Mouse (Mus musculus) G1E (cell line): ENCODE results near the gene Myh3. TPM values are rescaled to one million over a fixed set of nuclear protein-coding genes. Genes with fewer than 3 reads are reported as not detected.
A peak's percentile ranks its signal among the peaks of the same experiment; 100 is the strongest.

Experiments used
- ATAC-seq: 2 replicates; pipeline ENCODE4 v1.8.0; 2016; ENCODE audit warnings: mild to moderate bottlenecking; ENCODE audit not compliant: insufficient number of reproducible peaks, poor library complexity, low FRiP score, severe bottlenecking; ENCODE audit errors: extremely low read depth
- DNase-seq: peaks from one replicate; pipeline ENCODE4 v3.0.0; 2012; ENCODE audit warnings: low spot score
- H3K27me3 ChIP-seq: 2 replicates; pipeline ENCODE4 v1.6.1; 2012; ENCODE audit warnings: mild to moderate bottlenecking, low read length, inconsistent platforms; ENCODE audit not compliant: insufficient read depth
- H3K36me3 ChIP-seq: replicated peaks from 2 replicates; pipeline ENCODE3; 2012; ENCODE audit warnings: mild to moderate bottlenecking, inconsistent platforms
- H3K4me1 ChIP-seq: 2 replicates; pipeline ENCODE4 v1.6.1; 2012; ENCODE audit warnings: low read depth, low read length, inconsistent platforms, mixed read lengths; ENCODE audit not compliant: insufficient read depth
- H3K4me3 ChIP-seq: 2 replicates; pipeline ENCODE4 v1.5.1; 2012; ENCODE audit warnings: low read depth, mild to moderate bottlenecking, inconsistent platforms, low read length, moderate library complexity, mixed read lengths
- H3K9me3 ChIP-seq: replicated peaks from 2 replicates; pipeline ENCODE4 v1.6.1; 2012; ENCODE audit warnings: inconsistent platforms
- CTCF ChIP-seq: IDR thresholded peaks from 2 replicates; pipeline ENCODE4 v1.5.1; 2012; ENCODE audit warnings: low read depth, low read length, inconsistent platforms, mixed read lengths
- GATA1 ChIP-seq: IDR thresholded peaks from 2 replicates; pipeline ENCODE4 v1.6.1; 2012; ENCODE audit warnings: borderline replicate concordance, low read length, inconsistent platforms, mixed read lengths
- GATA2 ChIP-seq: IDR thresholded peaks from 2 replicates; pipeline ENCODE4 v1.6.1; 2012; ENCODE audit warnings: low read depth, low read length, inconsistent platforms, borderline replicate concordance
- POLR2AphosphoS5 ChIP-seq: IDR thresholded peaks from 2 replicates; pipeline ENCODE4 v1.6.1; 2012; ENCODE audit warnings: low read depth, low read length, inconsistent platforms; ENCODE audit not compliant: insufficient replicate concordance
- TAL1 ChIP-seq: conservative IDR thresholded peaks from 2 replicates; pipeline ENCODE4 v1.6.1; 2012; ENCODE audit warnings: low read depth, low read length, inconsistent platforms, mixed read lengths
- polyA plus RNA-seq: library from polyadenylated mRNA; stranded (reverse); fragments of >175 nt; gene quantifications from 2 replicates; pipeline ENCODE4 v1.2.3, GENCODE M21; 2012
- total RNA-seq, 2 experiments: library from RNA; stranded (forward) in 1 of 2; stranded (reverse) in 1 of 2; fragments of 200-1000 nt in 1 of 2; fragments of >200 nt in 1 of 2; fragmentation: Nextera tagmentation in 1 of 2; gene quantifications; 2 replicates each; pipeline ENCODE4 v1.2.3; 2014 to 2017

The Myh3 gene
- total and polyA plus RNA-seq, 3 experiments, result not detected

GRCm38 (mm10) chr11:67039799-67040198 lies 38.3 kb upstream of the Myh3 start:
- Histone ChIP-seq H3K4me3 (no peak overlapping the region), H3K27me3 (no peaks in the 10 kb centered on the region), H3K4me1 (peaks cover 8% of the 10 kb centered on the region), H3K9me3 (no peaks in the 10 kb centered on the region), H3K36me3 (peaks cover 72% of the 10 kb centered on the region)
- DNase-seq, result no peak
- TF ChIP-seq GATA2 (no peak), CTCF (peak; percentile 34; the same call in 1 of the 2 replicates)
- ATAC-seq, result no peak

- TF ChIP-seq GATA2 (no peak), TAL1 (no peak), CTCF (no peak), GATA1 (no peak), POLR2AphosphoS5 (no peak)
Observed at GRCm38 (mm10) chr11:67040483-67040882, 37.6 kb upstream of the Myh3 start.

GRCm38 (mm10) chr11:67043007-67043406 lies 35.1 kb upstream of the Myh3 start:
- DNase-seq, result no peak
- H3K4me1 ChIP-seq, result peaks cover 12% of the 10 kb centered on the region
- no peaks in the 10 kb centered on the region for H3K9me3 ChIP-seq
- peaks cover 83% of the 10 kb centered on the region for H3K36me3 ChIP-seq
- no peaks in the 10 kb centered on the region for H3K27me3 ChIP-seq
- ATAC-seq, result peak; percentile 15; the same call in 1 of the 2 replicates
- H3K4me3 ChIP-seq, result no peak overlapping the region
- TF ChIP-seq POLR2AphosphoS5 (no peak), CTCF (no peak), GATA1 (no peak), GATA2 (no peak), TAL1 (no peak)

More at GRCm38 (mm10) chr11:67040483-67040882, 37.6 kb upstream of the Myh3 start:
- ATAC-seq (no peak), DNase-seq (no peak)
- Histone ChIP-seq H3K9me3 (no peaks in the 10 kb centered on the region), H3K4me3 (no peak overlapping the region), H3K27me3 (no peaks in the 10 kb centered on the region), H3K36me3 (peaks cover 79% of the 10 kb centered on the region), H3K4me1 (peaks cover 10% of the 10 kb centered on the region)

GRCm38 (mm10) chr11:67044959-67045358 lies 33.1 kb upstream of the Myh3 start:
- no peak overlapping the region for H3K4me3 ChIP-seq
- H3K27me3 ChIP-seq, result no peaks in the 10 kb centered on the region
- no peak for DNase-seq
- no peak for ATAC-seq
- TF ChIP-seq CTCF, result no peak
- TF ChIP-seq TAL1, result no peak
- no peak for TF ChIP-seq POLR2AphosphoS5
- TF ChIP-seq GATA1, result no peak
- TF ChIP-seq GATA2, result no peak
- H3K36me3 ChIP-seq, result peaks cover 78% of the 10 kb centered on the region
- peaks cover 12% of the 10 kb centered on the region for H3K4me1 ChIP-seq
- H3K9me3 ChIP-seq, result no peaks in the 10 kb centered on the region

GRCm38 (mm10) chr11:67047199-67047598 lies 30.9 kb upstream of the Myh3 start:
- H3K27me3 ChIP-seq, result no peaks in the 10 kb centered on the region
- DNase-seq (no peak), ATAC-seq (no peak)
- no peak overlapping the region for H3K4me3 ChIP-seq
- peaks cover 65% of the 10 kb centered on the region for H3K36me3 ChIP-seq
- TF ChIP-seq GATA1, result no peak
- TF ChIP-seq POLR2AphosphoS5, result no peak
- TF ChIP-seq CTCF, result no peak
- TF ChIP-seq TAL1, result no peak
- H3K9me3 ChIP-seq, result no peaks in the 10 kb centered on the region
- peaks cover 12% of the 10 kb centered on the region for H3K4me1 ChIP-seq

GRCm38 (mm10) chr11:67048496-67048895 lies 29.6 kb upstream of the Myh3 start:
- no peaks in the 10 kb centered on the region for H3K27me3 ChIP-seq
- TF ChIP-seq CTCF, result no peak
- no peak for TF ChIP-seq TAL1
- TF ChIP-seq GATA2, result no peak
- TF ChIP-seq POLR2AphosphoS5, result no peak
- H3K4me1 ChIP-seq, result peaks cover 8% of the 10 kb centered on the region
- no peaks in the 10 kb centered on the region for H3K9me3 ChIP-seq
- H3K36me3 ChIP-seq, result peaks cover 55% of the 10 kb centered on the region
- ATAC-seq (no peak), DNase-seq (no peak)
- H3K4me3 ChIP-seq, result no peak overlapping the region

GRCm38 (mm10) chr11:67049256-67049655 lies 28.8 kb upstream of the Myh3 start:
- Histone ChIP-seq H3K4me3 (no peak overlapping the region), H3K27me3 (no peaks in the 10 kb centered on the region), H3K4me1 (peaks cover 14% of the 10 kb centered on the region), H3K9me3 (no peaks in the 10 kb centered on the region), H3K36me3 (peaks cover 57% of the 10 kb centered on the region)
- no peak for ATAC-seq
- DNase-seq, result no peak
- TF ChIP-seq CTCF, result no peak
- TF ChIP-seq GATA2, result no peak
- TF ChIP-seq TAL1, result no peak
- TF ChIP-seq GATA1, result no peak
